ENCODE assay signal across 24 mouse cellular contexts in genomic region chr17:12673871-12674270, GRCm38 (mm10). TPM values are rescaled to one million over a fixed set of nuclear protein-coding genes. Genes with fewer than 3 reads are reported as not detected.
DNase-seq lines count a peak whose midpoint lies in the region; ATAC-seq and TF ChIP-seq lines count a peak whose summit lies in the region.
"Had no signal": no experiment of that assay in that cellular context is flagged by ENCODE, and none has a peak within 500 bp of the region (broad histone marks: within the 10 kb centered on the region; RNA-seq: fewer than 3 reads in every experiment).

No protein-coding gene starts in this region.

- TF ChIP-seq CTCF in forebrain, postnatal 0 days (IDR thresholded peaks at IDR 0.05; ENCODE audit: low read depth), result no peak

- 45% methylated on average over 3 of the region's 3 CpGs for WGBS in kidney, embryonic 16.5 days
- WGBS in embryonic facial prominence, embryonic 10.5 days, result 70% methylated on average over 3 of the region's 3 CpGs
- 78% methylated on average over 3 of the region's 3 CpGs for WGBS in limb, embryonic 10.5 days
- 62% methylated on average over 3 of the region's 3 CpGs for whole genome bisulfite sequencing in forebrain, postnatal 0 days

- DNase-seq in kidney, adult 11 months, result peak; percentile 60
- DNase-seq in embryonic facial prominence, embryonic 10.5 days (ENCODE audit: low spot score), result no peak
- DNase-seq in kidney, postnatal 10 days, result peak; percentile 46
- DNase-seq in limb, embryonic 10.5 days (ENCODE audit: low spot score), result no peak
- DNase-seq in forebrain, postnatal 0 days, result no peak
- DNase-seq: adrenal gland, adult 8-10 months; adrenal gland, postnatal 36 days; cerebellum, adult 2 months; cerebellum, postnatal 10 days; gastrocnemius, postnatal 14 days; heart, adult 2 months had no signal

- H3K27me3 ChIP-seq in kidney, embryonic 16.5 days (ENCODE audit: insufficient read depth, low read length), result no peaks in the 10 kb centered on the region
- no peaks in the 10 kb centered on the region for H3K27me3 ChIP-seq in embryonic facial prominence, embryonic 10.5 days (replicated peaks; ENCODE audit: low read depth, poor library complexity, severe bottlenecking)
- no peaks in the 10 kb centered on the region for H3K27me3 ChIP-seq in limb, embryonic 10.5 days (ENCODE audit: low read depth, poor library complexity, severe bottlenecking)
- H3K27me3 ChIP-seq in forebrain, postnatal 0 days (ENCODE audit: insufficient read depth, low read length), result no peaks in the 10 kb centered on the region
- H3K27me3 ChIP-seq: CH12.LX; embryonic facial prominence, embryonic 15.5 days; heart, embryonic 12.5 days; hindbrain, embryonic 15.5 days; Patski had no signal

- no peaks in the 10 kb centered on the region for H3K9me3 ChIP-seq in kidney, embryonic 16.5 days (ENCODE audit: low read length)
- no peaks in the 10 kb centered on the region for H3K9me3 ChIP-seq in embryonic facial prominence, embryonic 10.5 days
- H3K9me3 ChIP-seq in limb, embryonic 10.5 days (replicated peaks), result no peaks in the 10 kb centered on the region
- no peaks in the 10 kb centered on the region for H3K9me3 ChIP-seq in forebrain, postnatal 0 days (ENCODE audit: low read length)
- H3K9me3 ChIP-seq: embryonic facial prominence, embryonic 15.5 days; forebrain, embryonic 10.5 days; heart, embryonic 12.5 days; hindbrain, embryonic 15.5 days had no signal

- no peak overlapping the region for H3K9ac ChIP-seq in kidney, embryonic 16.5 days (replicated peaks; ENCODE audit: low read length)
- no peak overlapping the region for H3K9ac ChIP-seq in forebrain, postnatal 0 days
- H3K9ac ChIP-seq: embryonic facial prominence, embryonic 15.5 days; heart, embryonic 12.5 days; hindbrain, embryonic 15.5 days had no signal

- no peaks in the 10 kb centered on the region for H3K36me3 ChIP-seq in kidney, embryonic 16.5 days (ENCODE audit: insufficient read depth, low read length)
- H3K36me3 ChIP-seq in embryonic facial prominence, embryonic 10.5 days (replicated peaks), result no peaks in the 10 kb centered on the region
- H3K36me3 ChIP-seq in limb, embryonic 10.5 days, result no peaks in the 10 kb centered on the region
- no peaks in the 10 kb centered on the region for H3K36me3 ChIP-seq in forebrain, postnatal 0 days (ENCODE audit: insufficient read depth)
- H3K36me3 ChIP-seq: embryonic facial prominence, embryonic 15.5 days; forebrain, embryonic 10.5 days; heart, embryonic 12.5 days; hindbrain, embryonic 15.5 days had no signal

- no peak overlapping the region for H3K27ac ChIP-seq in kidney, embryonic 16.5 days (ENCODE audit: low read length)
- H3K27ac ChIP-seq in embryonic facial prominence, embryonic 10.5 days (replicated peaks), result peak overlapping the region; percentile 48; the same call in 1 of the 2 replicates
- peak overlapping the region; percentile 7; the same call in 1 of the 2 replicates for H3K27ac ChIP-seq in limb, embryonic 10.5 days
- no peak overlapping the region for H3K27ac ChIP-seq in forebrain, postnatal 0 days (ENCODE audit: low read depth, low read length)
- H3K27ac ChIP-seq: embryonic facial prominence, embryonic 15.5 days; forebrain, embryonic 10.5 days; heart, adult 2 months; hindbrain, embryonic 15.5 days had no signal

- no peak overlapping the region for H3K4me3 ChIP-seq in kidney, embryonic 16.5 days (ENCODE audit: low read length)
- no peak overlapping the region for H3K4me3 ChIP-seq in embryonic facial prominence, embryonic 10.5 days
- no peak overlapping the region for H3K4me3 ChIP-seq in limb, embryonic 10.5 days
- no peak overlapping the region for H3K4me3 ChIP-seq in forebrain, postnatal 0 days (ENCODE audit: low read depth, low read length)
- H3K4me3 ChIP-seq: embryonic facial prominence, embryonic 15.5 days; erythroblast, embryonic 14.5 days; forebrain, embryonic 10.5 days; heart, adult 2 months; heart, embryonic 12.5 days; hindbrain, embryonic 15.5 days had no signal

- no peak overlapping the region for H3K4me2 ChIP-seq in kidney, embryonic 16.5 days (replicated peaks; ENCODE audit: low read depth, low read length)
- H3K4me2 ChIP-seq in forebrain, postnatal 0 days (ENCODE audit: low read depth), result no peak overlapping the region
- H3K4me2 ChIP-seq: embryonic facial prominence, embryonic 15.5 days; heart, embryonic 12.5 days; hindbrain, embryonic 15.5 days had no signal

- H3K4me1 ChIP-seq in kidney, embryonic 16.5 days (ENCODE audit: insufficient read depth, low read length), result peaks cover 11% of the 10 kb centered on the region
- peaks cover 18% of the 10 kb centered on the region for H3K4me1 ChIP-seq in embryonic facial prominence, embryonic 10.5 days
- peaks cover 21% of the 10 kb centered on the region for H3K4me1 ChIP-seq in limb, embryonic 10.5 days
- H3K4me1 ChIP-seq in forebrain, postnatal 0 days (ENCODE audit: insufficient read depth), result no peaks in the 10 kb centered on the region
- H3K4me1 ChIP-seq: embryonic facial prominence, embryonic 15.5 days; hindbrain, embryonic 15.5 days had no signal

- no peak for ATAC-seq in kidney, embryonic 16.5 days (ENCODE audit: low FRiP score, low TSS enrichment)
- no peak for ATAC-seq in forebrain, postnatal 0 days
- no peak for ATAC-seq in megakaryocyte-erythroid progenitor cell, adult 5-6 weeks (replicated peaks; ENCODE audit: low FRiP score, low TSS enrichment, poor library complexity, severe bottlenecking)
- ATAC-seq: activated CD4-positive, CD25-positive, alpha-beta regulatory T cell, adult 4 months; forebrain, embryonic 14.5 days; Patski had no signal

RNA-seq across cellular contexts. Expression of gene Slc22a1, which starts 1.8 kb away (rescaled TPM):
- 18.2 and 21.0 TPM in 2 replicates for polyA plus RNA-seq in kidney, embryonic 16.5 days (2015; fragmentation: Nextera tagmentation; extraction: Ambion mirVana)
- polyA plus RNA-seq in embryonic facial prominence, embryonic 10.5 days (2016; fragmentation: Nextera tagmentation; extraction: Ambion mirVana), result not detected in 2 replicates
- not detected in 2 replicates for polyA plus RNA-seq in limb, embryonic 10.5 days (2016; fragmentation: Nextera tagmentation; extraction: Ambion mirVana)
- not detected in 2 replicates for total RNA-seq in forebrain, postnatal 0 days (2014; rRNA removed)
- not detected in 2 replicates for polyA plus RNA-seq in forebrain, postnatal 0 days (2015; fragmentation: Nextera tagmentation; extraction: Ambion mirVana)
- total RNA-seq in megakaryocyte-erythroid progenitor cell, adult 5-6 weeks (2014; fragmentation: Nextera tagmentation), result not detected in 2 replicates
- not detected in 2 replicates for total RNA-seq in megakaryocyte-erythroid progenitor cell, adult 5-6 weeks (2017)
- total RNA-seq: gastrocnemius, postnatal 14 days had no signal
- polyA plus RNA-seq: embryonic facial prominence, embryonic 11.5 days; erythroblast, embryonic 14.5 days; forebrain, embryonic 10.5 days; forebrain, embryonic 14.5 days; hindbrain, embryonic 11.5 days; hindbrain, embryonic 15.5 days; Patski had no signal

Comparison
In these comparisons a context has a peak if more than half of its experiments do, and no peak if none do; other contexts are left out.
1. DNase-seq: peak in kidney, adult 11 months (single experiment) and kidney, postnatal 10 days (single experiment); none in embryonic facial prominence, embryonic 10.5 days (single experiment), limb, embryonic 10.5 days (single experiment) and forebrain, postnatal 0 days (single experiment).
2. H3K27ac ChIP-seq: peak in embryonic facial prominence, embryonic 10.5 days (single experiment) and limb, embryonic 10.5 days (single experiment); none in kidney, embryonic 16.5 days (single experiment) and forebrain, postnatal 0 days (single experiment).
3. RNA of gene Slc22a1, which starts 1.8 kb away (polyA plus RNA-seq): 18.2 to 21.0 TPM in kidney, embryonic 16.5 days; not detected in limb, embryonic 10.5 days, not detected in embryonic facial prominence, embryonic 10.5 days and not detected in forebrain, postnatal 0 days; every median in the first group is over 10 times any median in the second.